Mouse (Mus musculus) adrenal gland, adult (tissue): Measurements from ENCODE around the gene Dock4.
A peak's percentile ranks its signal among the peaks of the same experiment; 100 is the strongest.

ENCODE experiments used
- DNase-seq, 2 experiments: peaks; one replicate each; pipeline ENCODE4 v3.0.0; 2022 to 2023; ENCODE audit warnings: low spot score in 1 of 2; ENCODE audit not compliant: inconsistent age in 2 of 2

The Dock4 gene

DNA sequence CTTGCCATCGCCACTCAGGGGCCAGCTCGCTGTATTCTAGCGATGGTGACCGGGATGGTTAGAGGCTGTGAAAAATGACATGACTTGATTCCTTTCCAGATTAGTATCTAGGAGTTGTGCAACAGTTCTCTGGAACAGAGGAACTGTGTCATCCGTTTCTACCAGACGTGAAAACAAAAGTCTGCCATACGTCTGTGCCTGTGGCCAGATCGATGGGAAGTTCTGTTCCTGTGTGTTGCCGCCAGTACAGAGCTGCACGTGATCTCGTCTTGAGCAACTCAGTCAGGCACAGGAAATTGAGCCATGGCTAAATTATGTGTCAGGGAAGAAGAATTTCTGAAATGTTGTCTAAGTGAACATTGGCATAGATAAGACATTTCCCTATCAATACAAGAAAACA lies 113.4 kb downstream of the Dock4 start:
- peak; percentile 50 to 81 for DNase-seq

GRCm38 (mm10) chr12:40563703-40564102 lies 118.0 kb downstream of the Dock4 start:
- DNase-seq: no peak

GRCm38 (mm10) chr12:40564261-40564660 lies 118.5 kb downstream of the Dock4 start:
- DNase-seq: peak in 1 of 2 experiments; percentile 54

DNA sequence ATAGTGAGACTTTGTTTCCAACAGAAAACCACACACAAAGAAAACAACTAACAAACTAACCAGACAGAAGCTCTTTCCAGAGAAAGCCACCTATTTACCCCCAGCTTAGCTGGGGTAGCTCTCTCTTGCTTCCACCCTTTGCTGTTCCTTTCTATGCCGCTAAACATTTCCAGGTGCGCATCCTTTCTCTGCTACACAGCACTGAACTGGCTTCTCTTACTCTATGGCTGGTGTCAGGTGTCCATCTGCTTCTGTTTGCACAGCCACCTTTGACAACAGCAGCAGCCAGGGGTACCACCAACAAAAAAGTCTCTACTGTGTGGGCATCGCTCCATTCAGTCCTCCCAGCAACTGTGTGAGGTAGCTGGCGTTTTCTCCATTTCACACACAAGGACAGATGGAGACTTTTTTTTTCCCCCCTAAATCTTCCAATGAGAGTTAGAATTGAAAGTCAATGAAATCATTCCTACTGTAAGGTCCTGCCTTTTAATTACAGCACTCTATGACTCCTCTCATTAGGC lies 122.7 kb downstream of the Dock4 start:
- DNase-seq: no peak

DNA sequence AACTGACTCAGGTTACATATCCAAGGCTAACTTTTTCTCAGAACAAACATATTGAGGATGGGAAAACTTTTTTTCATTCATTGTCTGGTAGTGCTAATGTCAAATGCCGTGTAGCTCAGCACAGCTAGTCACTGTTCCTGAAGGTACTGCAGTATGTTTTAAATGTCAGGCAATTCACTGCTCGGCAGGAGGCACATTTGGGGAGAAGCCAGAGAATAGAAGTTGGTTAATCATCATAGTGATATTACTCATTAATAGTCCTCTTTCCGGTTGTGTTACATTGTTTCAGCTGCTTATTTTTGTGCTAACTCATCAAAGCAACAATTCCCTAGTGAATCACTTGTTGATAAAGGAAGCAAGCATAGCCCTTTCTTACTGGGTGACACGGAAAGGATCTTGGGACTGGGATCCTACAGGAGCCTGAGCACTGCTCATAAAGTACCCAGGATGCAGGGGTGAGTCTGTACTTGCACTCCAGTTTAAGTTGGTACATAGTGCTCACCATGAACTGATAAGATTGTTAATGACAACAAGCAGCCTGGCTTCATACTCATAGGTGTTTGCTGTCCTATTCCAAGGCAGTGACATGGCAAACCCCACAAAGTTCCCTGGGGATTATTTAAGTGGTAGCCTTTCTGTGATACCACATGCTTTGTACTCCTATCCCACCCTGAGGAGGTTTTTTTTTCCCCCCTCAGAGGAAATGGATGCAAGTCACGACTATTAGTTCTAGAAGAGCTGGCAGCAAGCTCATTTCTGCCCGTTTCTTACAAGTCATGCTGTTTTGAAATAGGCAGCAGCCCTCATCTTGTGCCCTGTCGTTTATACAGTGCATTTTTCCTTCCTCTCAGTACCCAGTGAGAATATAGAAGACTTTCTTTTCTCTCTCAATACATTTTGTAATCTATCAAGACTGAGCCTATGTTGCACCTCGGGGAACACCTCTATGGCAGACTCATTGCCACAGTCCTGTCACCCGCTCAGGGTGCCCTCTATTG lies 123.5 kb downstream of the Dock4 start:
- peak; percentile 29 to 83 for DNase-seq

DNA sequence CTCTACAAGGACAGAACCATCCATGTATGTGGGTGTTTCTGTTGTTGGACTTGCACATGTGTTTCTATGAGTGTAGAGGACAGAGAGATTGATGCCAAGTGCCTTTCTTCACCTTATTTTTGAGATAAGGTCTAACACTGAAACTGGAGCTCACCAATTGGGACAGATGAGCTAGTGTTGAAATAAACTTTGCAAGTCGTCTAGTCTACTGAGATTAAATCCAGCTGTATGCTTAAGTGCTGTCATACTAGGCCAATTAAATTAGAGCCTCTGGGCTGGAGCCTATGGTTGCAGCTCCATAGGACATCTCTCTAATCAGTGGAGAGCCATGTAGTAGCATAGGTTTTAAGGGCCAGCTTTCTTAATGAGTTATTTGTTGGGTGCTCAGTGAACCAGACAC lies 124.5 kb downstream of the Dock4 start:
- DNase-seq: no peak

DNA sequence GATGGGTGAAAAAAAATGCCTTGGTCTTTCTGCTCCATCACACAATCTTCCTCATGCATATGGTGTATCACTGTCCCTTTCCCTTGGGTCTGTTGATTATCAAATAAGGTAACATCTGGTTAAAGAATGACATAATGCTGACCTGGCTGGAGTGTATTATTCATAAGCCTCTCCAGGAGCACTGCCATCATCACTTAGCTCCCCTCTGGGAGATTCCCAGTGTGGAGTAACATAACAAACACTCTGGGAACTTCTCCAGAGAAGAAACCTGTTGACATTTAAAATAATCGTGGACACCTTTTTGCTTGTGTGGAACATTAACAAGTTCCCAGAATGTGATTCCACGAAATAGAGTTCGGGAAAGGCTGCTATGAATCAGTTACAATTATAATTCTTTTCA lies 128.3 kb downstream of the Dock4 start:
- DNase-seq: no peak

GRCm38 (mm10) chr12:40576749-40577148 lies 131.0 kb downstream of the Dock4 start:
- DNase-seq: no peak

- DNase-seq: no peak
Observed at GRCm38 (mm10) chr12:40580351-40580750, 134.6 kb downstream of the Dock4 start.

DNA sequence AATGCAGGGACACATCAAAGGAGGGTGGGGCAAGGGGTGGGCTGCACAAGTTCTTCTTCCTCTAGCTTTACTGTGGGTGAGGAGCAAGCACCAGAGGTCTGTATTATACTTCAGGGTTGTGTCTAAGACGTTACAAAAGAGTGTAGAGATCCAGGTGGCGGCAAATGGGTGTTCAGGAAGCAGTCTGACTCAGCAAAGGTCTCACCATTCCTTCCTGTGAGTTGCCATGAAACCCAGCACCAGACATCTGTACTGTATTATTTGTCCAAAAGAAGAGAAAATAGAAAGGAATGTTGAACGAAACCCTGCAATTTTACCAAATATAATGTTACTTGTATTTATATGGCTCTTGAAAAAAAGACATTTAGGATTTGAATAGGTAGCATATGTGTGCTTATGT lies 135.3 kb downstream of the Dock4 start:
- no peak for DNase-seq

DNA sequence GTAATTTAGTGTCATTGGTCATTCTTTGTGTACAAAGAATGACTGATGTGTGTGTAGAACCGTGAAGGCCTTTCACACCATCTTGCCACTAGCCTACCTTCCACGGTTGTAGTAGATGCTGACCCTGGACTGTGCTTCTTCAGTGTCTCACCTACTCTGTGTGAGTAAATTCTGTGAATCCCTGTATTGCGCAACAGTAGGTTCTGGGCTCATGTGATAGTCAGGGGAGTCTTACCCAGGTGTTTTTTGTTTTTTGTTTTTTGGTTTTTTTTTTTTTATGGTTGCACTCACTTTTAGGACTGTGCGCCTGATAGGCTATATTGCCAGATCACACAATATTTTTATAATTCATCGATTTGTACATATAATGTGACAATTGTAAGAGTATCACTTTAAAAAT lies 136.3 kb downstream of the Dock4 start:
- DNase-seq: no peak

- DNase-seq: peak; percentile 36 to 89
Observed at GRCm38 (mm10) chr12:40584526-40585289, 139.0 kb downstream of the Dock4 start.

GRCm38 (mm10) chr12:40585456-40586141 lies 139.8 kb downstream of the Dock4 start:
- no peak for DNase-seq

- DNase-seq: peak in 1 of 2 experiments; percentile 46
Observed at GRCm38 (mm10) chr12:40594161-40594560, 148.4 kb downstream of the Dock4 start.

DNA sequence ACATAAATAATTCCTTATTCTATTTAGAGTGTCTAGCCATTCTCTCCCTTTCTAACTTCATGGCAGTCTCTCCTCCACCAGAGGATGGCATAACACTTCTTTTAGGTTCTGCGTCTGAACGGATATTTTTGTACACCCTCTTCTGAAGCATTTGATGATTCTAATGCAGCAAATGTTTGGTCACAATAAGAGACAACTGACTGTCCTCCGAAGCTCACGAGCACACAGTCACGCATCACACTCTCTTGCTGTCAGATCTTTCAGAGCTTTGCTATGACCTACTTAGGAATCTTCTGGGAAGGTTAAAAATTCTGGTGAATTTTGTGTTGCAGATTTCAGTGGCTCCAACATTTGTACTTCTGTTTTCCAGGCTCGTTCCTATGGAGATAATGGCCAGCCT lies 149.7 kb downstream of the Dock4 start:
- DNase-seq: peak in 1 of 2 experiments; percentile 45

- DNase-seq: peak; percentile 18 to 73
Observed at GRCm38 (mm10) chr12:40596020-40596419, 150.3 kb downstream of the Dock4 start.

- no peak for DNase-seq
Observed at GRCm38 (mm10) chr12:40596441-40596840, 150.7 kb downstream of the Dock4 start.

GRCm38 (mm10) chr12:40599952-40600351 lies 154.2 kb downstream of the Dock4 start:
- DNase-seq: no peak

DNA sequence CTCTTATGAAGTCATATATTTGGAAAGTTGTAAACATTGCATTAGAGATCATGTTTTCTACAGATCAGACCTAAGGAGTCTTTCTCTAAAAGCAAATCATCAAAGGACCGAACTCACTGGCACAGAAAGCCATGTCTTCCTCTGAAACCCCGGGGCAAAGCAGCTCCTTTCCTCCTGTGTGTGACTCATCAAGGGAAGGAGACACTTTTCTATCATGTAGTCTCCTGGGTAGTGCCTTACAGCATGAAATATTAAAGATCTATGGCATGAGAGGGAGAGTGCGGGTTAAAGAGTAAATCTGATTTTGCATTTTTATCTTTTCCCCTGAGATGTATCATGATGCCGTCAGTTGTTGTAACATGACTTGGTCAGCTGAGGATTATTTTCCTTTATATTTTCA lies 159.8 kb downstream of the Dock4 start:
- no peak for DNase-seq

- no peak for DNase-seq
Observed at GRCm38 (mm10) chr12:40622926-40623325, 177.2 kb downstream of the Dock4 start.

DNA sequence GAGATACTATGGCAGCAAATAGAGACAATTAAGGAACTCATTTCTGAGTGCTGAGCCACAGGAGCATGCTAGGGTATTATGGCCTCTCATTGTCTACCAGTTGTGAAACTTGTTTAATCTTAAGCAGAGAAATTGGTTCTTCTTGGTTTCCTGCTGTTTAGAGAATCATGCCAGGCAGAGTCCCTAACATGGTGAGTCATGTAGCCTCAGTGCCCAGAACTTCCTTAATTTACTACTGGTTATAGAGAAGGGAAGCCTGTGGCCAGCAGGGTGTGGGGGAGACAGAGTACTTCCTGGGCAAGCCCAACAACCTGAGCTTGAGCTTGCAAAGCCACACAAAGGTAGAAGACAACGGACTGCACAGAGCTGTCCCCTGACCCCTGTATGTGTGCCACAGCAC lies 180.8 kb downstream of the Dock4 start:
- peak; percentile 34 to 81 for DNase-seq
